Mouse (Mus musculus) testis, postnatal 10 days (tissue): ENCODE results near the gene Psen2.

Source experiments
- DNase-seq: peaks from one replicate; pipeline ENCODE4 v3.0.0; 2021; ENCODE audit warnings: low spot score

Gene Psen2

DNA sequence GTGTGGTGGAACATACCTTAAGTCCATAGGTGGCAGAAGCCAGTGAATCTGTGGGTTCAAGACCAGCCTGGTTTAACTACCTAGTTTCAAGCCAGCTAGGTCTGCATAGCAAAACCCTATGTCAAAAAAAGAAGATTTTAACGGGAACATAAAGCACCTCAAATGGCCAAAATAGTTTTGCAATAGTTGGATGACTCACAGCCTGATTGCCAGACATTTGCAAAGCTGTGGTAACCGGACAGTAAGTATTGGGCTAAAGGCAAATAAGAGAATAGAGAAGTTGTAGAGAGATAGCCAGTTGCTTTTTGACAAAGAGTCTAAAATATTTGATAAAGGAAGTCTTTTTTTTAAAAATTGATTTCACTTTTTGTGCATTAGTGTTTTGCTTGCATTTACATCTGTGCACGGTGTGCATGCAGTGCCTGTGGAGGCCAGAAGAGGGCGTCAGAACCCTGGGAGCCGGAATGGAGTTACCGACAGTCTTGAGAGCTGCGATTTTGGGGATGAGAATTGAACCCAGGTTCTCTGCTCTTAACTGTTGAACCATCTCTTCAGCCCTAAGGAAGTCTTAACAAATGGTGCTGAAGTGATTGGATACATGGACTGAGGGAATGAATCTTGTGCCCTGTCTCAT lies at the start of gene Psen2:
Gene Psen2 (minus strand): TSS at position 75 of the 634 bp plus-strand sequence.
- peak; percentile 69 for DNase-seq

DNA sequence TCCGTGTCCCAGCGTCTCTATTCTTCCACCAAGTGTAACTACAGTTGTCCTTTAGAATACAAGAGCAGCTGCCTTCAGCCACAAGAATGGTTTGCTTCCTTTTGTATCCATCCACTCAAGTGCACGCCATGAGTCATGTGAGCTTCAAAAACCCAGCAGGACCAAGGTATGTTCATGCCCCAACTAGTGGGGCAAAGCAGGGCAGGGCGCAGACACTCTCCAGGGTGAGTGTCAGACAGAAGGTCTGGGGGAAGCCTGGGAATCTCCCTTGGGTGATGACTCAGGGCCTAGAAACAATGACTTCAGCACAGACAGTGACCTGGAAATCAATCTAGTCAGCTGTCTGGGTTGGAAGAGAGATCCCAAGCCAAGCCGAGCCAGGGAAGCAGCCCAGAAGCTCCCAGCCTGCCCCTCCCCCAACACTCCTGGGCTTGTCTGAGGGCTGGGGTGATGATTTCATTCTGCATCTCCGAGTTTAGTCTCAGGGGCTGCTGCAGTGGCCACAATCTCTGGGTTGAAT lies 49.6 kb upstream of the Psen2 start:
- peak; percentile 65 for DNase-seq

GRCm38 (mm10) chr1:180312286-180312685 lies 49.0 kb upstream of the Psen2 start:
- no peak for DNase-seq

- no peak for DNase-seq
Measured at GRCm38 (mm10) chr1:180308897-180309296, 45.7 kb upstream of the Psen2 start.

DNA sequence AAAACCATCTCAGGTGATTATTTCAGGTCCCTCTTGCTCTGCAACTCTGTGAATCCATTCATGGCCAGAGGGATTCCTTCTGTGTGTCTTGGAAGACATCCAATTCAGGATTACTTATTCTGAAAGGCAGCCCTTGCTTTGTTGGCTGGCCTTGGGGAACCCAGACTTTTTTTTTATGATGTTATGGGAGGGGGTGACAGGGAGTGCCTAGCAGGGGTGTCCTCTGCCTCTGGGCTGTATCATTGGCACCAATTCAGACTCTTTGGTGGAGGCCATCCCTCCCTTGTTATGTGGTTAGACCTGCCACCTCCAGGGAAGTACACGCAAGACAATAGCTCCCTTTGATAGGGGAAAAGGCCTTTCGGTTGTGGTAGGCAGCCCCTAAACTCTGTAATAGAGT lies 44.4 kb upstream of the Psen2 start:
- DNase-seq, result no peak

DNA sequence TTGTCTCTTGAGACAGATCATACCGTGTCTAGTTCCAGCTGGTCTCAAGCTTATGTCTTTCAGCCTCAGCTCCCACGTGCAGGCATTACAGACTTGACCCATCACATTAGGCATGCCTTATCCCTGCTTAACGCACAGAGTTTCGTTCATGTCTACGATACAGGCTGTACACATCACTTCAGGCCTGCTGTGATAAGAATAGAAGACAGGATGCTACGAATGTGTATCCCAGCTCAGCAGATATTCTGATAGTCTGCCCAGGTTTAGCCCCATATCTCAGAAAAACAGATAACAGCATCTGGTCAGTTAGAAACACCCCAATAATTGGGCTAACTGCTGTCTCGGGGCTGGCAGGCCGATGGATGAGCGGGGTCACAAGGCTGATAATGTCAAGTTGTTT lies 43.7 kb upstream of the Psen2 start:
- DNase-seq, result no peak

GRCm38 (mm10) chr1:180303600-180303999 lies 40.4 kb upstream of the Psen2 start:
- no peak for DNase-seq

DNA sequence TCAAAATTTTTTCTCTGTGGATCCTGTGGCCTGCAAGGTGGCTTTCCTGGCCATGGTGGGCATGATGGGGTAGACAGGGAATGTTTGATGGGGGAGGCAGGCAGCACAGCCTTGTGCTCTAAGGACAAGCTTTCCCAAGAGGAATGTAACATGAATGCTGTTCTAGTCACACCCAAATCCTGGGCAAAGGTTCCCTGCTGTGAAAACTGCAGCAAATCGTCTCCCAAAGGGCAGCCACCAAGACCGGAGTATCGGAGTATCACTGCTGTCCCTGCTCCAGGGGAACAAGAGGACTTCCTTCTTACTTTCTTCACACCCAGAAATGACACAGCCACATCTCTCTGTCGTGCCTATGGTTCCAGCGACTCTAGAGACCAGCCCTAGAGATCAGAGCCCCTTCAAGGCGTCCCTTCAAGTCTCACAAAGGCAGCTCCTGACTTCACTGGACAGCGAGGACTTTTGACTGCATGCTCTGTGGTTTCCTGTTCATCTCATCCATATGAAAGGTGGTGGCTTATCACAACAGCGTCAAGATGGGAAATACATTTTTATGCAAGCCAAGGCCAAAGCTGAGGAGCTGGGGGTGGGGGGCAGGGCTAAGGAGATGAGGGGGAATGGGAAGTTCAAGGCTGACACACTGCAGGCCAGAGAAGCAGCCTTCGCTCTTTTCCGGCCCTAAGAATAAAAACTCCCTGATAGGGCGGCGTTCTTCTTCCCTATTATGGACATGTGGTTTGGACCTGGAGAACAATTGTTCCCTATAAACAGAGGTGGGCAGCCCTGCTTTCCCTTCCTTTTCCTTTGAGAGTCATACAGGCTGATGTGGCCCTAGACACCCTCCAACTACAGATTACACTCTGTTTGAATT lies 39.2 kb upstream of the Psen2 start:
- DNase-seq, result no peak

- no peak for DNase-seq
Measured at GRCm38 (mm10) chr1:180300997-180301396, 37.8 kb upstream of the Psen2 start.

GRCm38 (mm10) chr1:180300292-180300691 lies 37.1 kb upstream of the Psen2 start:
- DNase-seq, result no peak

- DNase-seq, result no peak
Measured at GRCm38 (mm10) chr1:180299697-180300096, 36.5 kb upstream of the Psen2 start.

DNA sequence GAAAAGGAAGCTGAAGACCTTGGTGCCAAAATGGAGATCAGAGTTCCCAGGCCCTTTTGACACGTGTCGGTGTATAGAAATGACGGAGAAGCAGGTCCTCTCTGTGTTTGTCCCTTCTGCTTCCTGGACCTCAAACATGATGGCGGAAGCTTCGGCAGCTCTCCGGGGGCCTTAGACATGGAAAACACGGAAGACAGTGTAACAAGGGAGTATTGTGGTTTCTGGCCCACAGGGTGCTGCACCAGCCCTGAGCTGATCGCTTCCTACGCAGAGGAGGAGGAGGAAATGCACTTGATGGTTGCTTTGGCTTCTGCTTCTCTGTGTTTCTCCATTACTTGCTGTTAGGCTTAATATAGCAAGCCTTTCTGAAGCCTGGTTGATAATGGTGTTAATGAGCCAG lies 32.9 kb upstream of the Psen2 start:
- no peak for DNase-seq

DNA sequence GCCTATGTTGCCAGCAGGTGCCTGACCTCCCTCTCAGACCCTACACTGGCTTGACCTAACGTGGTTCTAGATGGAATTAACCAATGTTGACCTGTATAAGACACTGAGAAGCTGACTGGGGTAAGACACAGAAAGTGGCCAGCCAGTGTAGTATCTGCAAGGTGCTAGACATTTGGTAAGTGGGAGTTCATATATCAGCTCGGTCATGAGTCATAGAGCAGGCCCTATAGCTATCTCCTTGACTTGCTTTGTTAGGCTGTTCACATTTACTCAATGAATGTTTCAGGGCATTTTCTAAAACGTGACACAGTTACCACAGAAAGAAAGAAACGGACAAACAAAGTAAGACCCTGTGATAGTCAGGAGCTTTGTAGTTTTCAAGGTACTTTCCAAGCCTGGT lies 27.1 kb upstream of the Psen2 start:
- DNase-seq, result no peak

- no peak for DNase-seq
Measured at GRCm38 (mm10) chr1:180289788-180290187, 26.6 kb upstream of the Psen2 start.

DNA sequence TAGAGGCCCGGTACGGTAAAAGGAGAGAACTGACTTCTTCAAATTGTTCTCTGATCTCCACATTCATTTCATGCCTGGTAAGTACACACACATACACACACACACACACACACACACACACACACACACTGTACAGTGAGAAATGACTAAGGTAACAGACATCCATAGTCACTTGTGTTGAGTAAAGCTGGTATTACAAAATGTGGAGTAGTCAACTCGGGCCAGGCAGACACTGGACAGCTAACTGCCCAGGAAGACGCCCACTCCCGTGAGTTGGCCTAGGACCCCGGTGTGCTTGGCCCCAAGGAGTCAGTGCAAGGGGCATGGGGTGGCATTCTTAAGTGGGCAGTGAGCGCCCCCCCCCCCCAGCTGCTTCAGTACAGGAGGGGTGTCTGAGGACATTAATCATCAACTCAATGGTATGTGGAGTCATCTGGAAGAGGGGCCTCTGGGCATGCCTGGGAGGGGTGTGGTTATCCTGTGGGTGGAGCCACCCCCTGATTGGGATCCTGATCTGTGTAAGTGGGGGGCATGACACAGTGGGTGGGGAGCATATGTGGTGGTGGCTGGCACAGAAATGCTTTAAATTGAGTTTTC lies 25.7 kb upstream of the Psen2 start:
- DNase-seq, result no peak

DNA sequence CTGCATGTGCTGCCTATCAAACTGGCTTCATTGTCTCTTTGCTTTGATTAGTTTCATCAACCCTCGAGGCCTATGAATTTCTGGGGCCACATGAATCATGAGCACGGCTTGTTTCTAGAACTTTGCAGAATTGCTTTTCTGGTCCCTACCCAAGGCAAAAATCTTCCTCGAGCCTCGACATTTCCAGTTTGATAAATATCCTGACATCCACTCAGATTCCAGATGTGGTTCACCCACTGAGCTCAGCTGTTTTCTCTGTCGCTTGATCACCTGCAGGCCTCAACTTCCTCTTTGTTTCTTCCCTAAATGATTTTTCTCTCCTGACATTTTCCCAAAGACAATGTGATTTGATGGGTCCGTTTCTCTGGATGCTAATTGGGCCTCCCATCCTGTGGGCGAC lies 25.0 kb upstream of the Psen2 start:
- no peak for DNase-seq

DNA sequence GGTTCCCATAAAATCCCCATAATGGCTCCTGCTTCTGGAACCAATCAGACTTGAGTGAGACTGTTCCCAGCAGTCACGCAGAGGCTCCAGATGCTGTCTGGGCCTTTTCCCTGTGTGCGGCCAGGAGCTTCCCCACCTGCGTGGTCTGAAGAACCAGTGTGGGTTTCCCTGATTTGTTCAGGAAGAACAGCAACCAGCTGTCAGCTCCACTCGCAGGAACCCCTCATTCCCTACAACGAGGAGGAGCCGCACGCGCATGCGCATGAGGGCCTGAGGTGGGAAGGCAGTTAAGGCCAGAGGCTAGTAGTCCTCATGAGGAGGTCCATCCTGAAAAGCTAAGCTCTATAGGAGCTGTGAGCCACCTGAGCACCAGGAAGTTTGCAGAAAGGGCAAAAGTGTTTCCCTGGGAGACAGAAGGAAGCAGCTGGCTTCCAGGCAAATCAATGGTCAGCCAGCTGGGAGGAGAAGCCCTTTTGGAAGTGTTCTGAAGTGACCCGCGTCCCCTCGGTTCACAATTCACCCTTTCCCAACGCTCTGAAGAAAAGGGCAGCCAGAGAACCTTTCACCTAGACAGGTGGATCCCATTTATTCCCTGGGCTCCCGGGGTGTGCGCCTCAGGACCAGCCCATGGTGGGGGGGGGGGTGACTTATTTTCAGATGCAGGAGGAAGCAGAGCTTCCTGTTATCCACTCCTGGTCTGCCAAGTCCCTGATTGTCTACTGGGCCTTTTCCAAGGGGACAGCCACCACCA lies 23.0 kb upstream of the Psen2 start:
- peak; percentile 56 for DNase-seq

GRCm38 (mm10) chr1:180283813-180284768 lies 20.9 kb upstream of the Psen2 start:
- DNase-seq, result no peak

- no peak for DNase-seq
Measured at GRCm38 (mm10) chr1:180282581-180282980, 19.3 kb upstream of the Psen2 start.

DNA sequence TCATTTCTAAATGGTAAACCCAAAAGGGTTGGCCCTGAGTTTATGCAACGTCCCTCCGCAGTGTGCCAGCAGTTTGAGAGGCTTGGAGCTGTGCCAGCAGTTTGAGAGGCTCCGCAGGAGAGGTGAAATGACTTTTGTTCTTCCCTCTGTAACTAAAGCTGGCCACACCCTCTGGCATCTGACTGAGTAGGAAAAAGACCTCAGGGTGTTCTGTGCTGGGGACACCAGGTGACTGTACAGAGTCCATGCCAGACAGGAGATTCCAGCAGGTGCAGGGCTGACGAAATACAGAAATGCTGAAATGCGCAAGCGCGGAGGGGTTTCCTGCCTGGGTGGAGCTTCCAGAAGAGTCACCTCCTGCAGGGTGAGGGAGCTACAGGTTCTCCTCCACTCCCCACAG lies 16.4 kb upstream of the Psen2 start:
- DNase-seq, result peak; percentile 80

GRCm38 (mm10) chr1:180277563-180277962 lies 14.3 kb upstream of the Psen2 start:
- DNase-seq, result no peak
